Mouse (Mus musculus): ENCODE measurements around the gene Lpin1. TPM values are rescaled to one million over a fixed set of nuclear protein-coding genes. Genes with fewer than 3 reads are reported as not detected.

Lpin1 gene
- polyA plus RNA-seq, 1 experiment from 2014 or later: 21.7 TPM

- Histone ChIP-seq H3K79me2 (ENCODE audit: inconsistent target) (peaks cover 4% of the 10 kb centered on the region; the same call in 1 of the 2 replicates), H3K4me3 (ENCODE audit: inconsistent target) (no peak overlapping the region), H3K27ac (no peak overlapping the region), H3K36me3 (ENCODE audit: inconsistent target) (no peaks in the 10 kb centered on the region)
- 88% methylated on average over 7 of the region's 7 CpGs for WGBS (ENCODE audit: missing documents)
Observed at GRCm38 (mm10) chr12:16593014-16593413, 17.8 kb downstream of the Lpin1 start.

DNA sequence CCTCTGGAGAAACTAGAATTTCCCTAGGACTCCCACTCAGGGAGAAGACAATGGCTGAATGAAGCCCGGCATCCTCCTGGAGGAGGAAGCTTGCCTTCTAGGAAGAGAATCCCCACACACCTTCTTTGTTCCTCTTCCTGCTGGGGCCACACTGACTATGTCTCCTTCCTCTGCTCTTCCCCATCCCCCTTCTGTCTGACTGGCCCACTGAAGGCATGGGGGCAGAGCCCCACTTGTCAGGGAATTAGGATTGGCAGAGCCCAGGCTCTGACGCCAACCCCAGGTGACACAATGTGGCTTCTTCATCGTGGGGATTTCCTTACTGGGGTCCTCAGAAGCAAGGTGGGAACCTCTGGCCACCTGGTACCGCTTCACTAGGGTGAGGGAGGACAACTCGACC is 18.3 kb downstream of the Lpin1 start:
- 64% methylated on average over 5 of the region's 5 CpGs for WGBS (ENCODE audit: missing documents)
- Histone ChIP-seq H3K4me3 (ENCODE audit: inconsistent target) (no peak overlapping the region), H3K27ac (no peak overlapping the region), H3K79me2 (ENCODE audit: inconsistent target) (peaks cover 10% of the 10 kb centered on the region; the same call in 1 of the 2 replicates), H3K36me3 (ENCODE audit: inconsistent target) (no peaks in the 10 kb centered on the region)

GRCm38 (mm10) chr12:16591453-16592200 is 19.1 kb downstream of the Lpin1 start:
- Histone ChIP-seq H3K79me2 (ENCODE audit: inconsistent target) (peaks cover 18% of the 10 kb centered on the region; the same call in 1 of the 2 replicates), H3K36me3 (ENCODE audit: inconsistent target) (no peaks in the 10 kb centered on the region), H3K4me3 (ENCODE audit: inconsistent target) (0 out of 2 replicates have a peak overlapping the region, but pooled peaks have one; percentile 0), H3K27ac (no peak overlapping the region)
- 10% methylated on average over 15 of the region's 15 CpGs for WGBS (ENCODE audit: missing documents)

GRCm38 (mm10) chr12:16589966-16590365 is 20.8 kb downstream of the Lpin1 start:
- Histone ChIP-seq H3K4me3 (ENCODE audit: inconsistent target) (no peak overlapping the region), H3K36me3 (ENCODE audit: inconsistent target) (no peaks in the 10 kb centered on the region), H3K27ac (no peak overlapping the region), H3K79me2 (ENCODE audit: inconsistent target) (peaks cover 35% of the 10 kb centered on the region; the same call in 1 of the 2 replicates)
- WGBS (ENCODE audit: missing documents): 48% methylated on average over 4 of the region's 4 CpGs

DNA sequence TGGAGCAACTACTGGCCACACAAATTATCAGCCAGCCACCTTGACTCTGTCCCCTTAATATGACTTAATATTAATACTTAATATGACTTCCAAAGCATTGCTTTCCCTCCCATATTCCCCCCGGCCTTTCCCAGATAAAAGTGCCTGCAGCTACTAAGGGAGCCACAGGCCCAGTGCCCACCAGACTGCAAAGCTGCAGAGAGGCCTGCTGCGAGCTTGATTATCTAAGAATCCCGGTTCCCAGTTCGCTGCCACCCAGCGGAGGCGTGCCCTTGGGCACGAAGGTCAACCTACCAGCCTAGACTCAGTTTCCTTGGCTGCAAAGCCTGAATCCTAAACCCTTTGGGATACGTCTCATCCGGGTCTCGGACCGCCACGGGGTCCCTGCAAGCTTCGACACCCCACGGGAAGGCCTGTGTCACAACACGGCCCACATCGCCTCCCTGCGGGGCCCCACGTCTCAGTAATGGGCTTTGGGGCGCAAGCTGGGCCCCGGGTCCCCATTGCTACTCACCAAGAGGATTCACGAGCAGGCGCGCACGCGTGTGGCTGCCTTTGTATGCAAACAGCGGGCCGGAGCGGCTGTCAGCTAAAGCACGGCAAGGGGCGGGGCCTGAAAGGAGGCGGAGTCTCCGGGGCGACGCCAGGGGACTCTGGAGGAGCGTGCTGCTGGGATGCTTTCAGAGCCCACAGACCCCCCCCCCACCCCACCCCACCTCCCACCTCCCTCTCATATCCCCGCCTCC is 21.4 kb downstream of the Lpin1 start:
- Histone ChIP-seq H3K4me3 (ENCODE audit: inconsistent target) (peak overlapping the region; percentile 85), H3K36me3 (ENCODE audit: inconsistent target) (no peaks in the 10 kb centered on the region), H3K27ac (peak overlapping the region; percentile 71), H3K79me2 (ENCODE audit: inconsistent target) (peaks cover 38% of the 10 kb centered on the region; the same call in 1 of the 2 replicates)
- 2% methylated on average over 36 of the region's 36 CpGs for WGBS (ENCODE audit: missing documents)

DNA sequence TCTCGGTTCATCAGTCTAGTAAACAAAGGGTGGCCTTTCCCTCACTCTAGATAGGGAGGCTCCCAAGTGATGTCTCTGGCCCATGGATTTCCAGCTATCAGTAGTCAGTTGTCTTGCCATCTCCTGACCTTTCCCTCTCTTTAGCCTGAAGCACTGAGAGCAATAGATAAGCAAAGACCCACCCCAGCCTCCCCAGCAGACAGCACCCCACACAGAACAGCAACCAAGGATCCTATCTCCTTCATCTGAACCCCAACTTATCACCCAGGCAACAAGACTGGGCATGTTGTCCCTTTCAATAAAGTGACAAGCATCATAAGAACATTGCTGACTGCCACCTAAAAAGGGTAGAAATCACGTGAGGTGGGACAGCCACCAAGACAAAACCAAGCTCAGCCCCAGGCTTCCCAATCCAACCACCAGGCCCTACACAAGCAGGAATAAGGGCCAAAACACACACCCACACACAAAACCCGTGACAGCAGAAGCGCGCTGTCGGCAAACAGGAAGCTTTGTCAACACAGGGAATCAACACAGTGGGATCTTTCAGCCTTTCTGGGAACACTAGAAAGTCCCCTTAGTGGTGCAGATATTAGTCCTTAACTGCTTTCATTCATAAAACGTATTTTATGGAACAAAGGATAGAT is 22.2 kb downstream of the Lpin1 start:
- H3K27ac ChIP-seq: peak overlapping the region; percentile 71
- 16% methylated on average over 7 of the region's 7 CpGs for WGBS (ENCODE audit: missing documents)
- H3K36me3 ChIP-seq (ENCODE audit: inconsistent target): no peaks in the 10 kb centered on the region
- peaks cover 38% of the 10 kb centered on the region; the same call in 1 of the 2 replicates for H3K79me2 ChIP-seq (ENCODE audit: inconsistent target)
- peak overlapping the region; percentile 85 for H3K4me3 ChIP-seq (ENCODE audit: inconsistent target)

DNA sequence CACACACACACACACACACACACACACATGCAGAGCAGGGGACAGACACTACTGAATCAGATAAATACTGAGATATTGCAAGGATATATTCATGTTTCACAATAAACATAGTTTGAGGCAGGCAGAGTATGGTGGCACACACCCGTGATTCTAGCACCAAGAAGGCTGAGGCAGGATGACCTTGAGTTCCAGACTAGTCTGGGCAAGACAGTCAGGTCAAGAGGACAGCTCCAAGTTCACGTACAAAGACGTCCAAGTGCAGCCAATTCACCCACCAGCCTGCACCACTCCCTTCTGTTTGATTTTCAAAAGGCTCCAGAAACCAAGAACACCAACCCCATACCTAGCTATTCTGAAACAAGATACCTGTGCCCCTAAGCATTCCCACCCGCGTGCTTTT is 23.0 kb downstream of the Lpin1 start:
- Histone ChIP-seq H3K27ac (no peak overlapping the region; the same call in 1 of the 2 replicates), H3K79me2 (ENCODE audit: inconsistent target) (peaks cover 45% of the 10 kb centered on the region; the same call in 1 of the 2 replicates), H3K36me3 (ENCODE audit: inconsistent target) (no peaks in the 10 kb centered on the region), H3K4me3 (ENCODE audit: inconsistent target) (peak overlapping the region; percentile 85; the same call in 1 of the 2 replicates)
- 91% methylated on average over 5 of the region's 5 CpGs for WGBS (ENCODE audit: missing documents)

DNA sequence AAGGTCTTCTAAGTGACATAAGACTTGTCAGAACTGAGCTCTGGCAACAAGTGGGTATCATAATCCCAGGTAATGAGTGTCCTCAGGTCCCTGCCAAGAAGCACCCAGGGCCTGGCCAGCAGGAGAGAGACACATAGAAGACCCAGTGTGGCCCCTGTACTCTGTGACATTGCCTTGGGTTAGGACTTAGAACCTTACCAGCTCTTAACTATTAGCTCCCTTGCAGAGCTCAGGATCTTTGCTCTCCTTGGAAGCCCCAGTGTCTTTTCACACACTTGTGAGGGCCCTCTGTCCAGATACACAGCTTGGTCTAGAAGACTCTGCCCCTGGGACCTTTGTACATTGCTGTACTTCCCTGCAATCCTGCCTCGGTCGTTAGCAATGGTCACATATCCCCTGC is 23.7 kb downstream of the Lpin1 start:
- 96% methylated on average over 2 of the region's 2 CpGs for WGBS (ENCODE audit: missing documents)
- no peak overlapping the region for H3K4me3 ChIP-seq (ENCODE audit: inconsistent target)
- peaks cover 52% of the 10 kb centered on the region; the same call in 1 of the 2 replicates for H3K79me2 ChIP-seq (ENCODE audit: inconsistent target)
- H3K27ac ChIP-seq: no peak overlapping the region
- no peaks in the 10 kb centered on the region for H3K36me3 ChIP-seq (ENCODE audit: inconsistent target)

GRCm38 (mm10) chr12:16584964-16585363 is 25.8 kb downstream of the Lpin1 start:
- WGBS (ENCODE audit: missing documents): 76% methylated on average over 3 of the region's 3 CpGs
- Histone ChIP-seq H3K36me3 (ENCODE audit: inconsistent target) (no peaks in the 10 kb centered on the region), H3K79me2 (ENCODE audit: inconsistent target) (peaks cover 60% of the 10 kb centered on the region; the same call in 1 of the 2 replicates), H3K4me3 (ENCODE audit: inconsistent target) (no peak overlapping the region), H3K27ac (no peak overlapping the region)

- Histone ChIP-seq H3K27ac (peak overlapping the region; percentile 28), H3K4me3 (ENCODE audit: inconsistent target) (no peak overlapping the region; the same call in 1 of the 2 replicates), H3K79me2 (ENCODE audit: inconsistent target) (peaks cover 60% of the 10 kb centered on the region; the same call in 1 of the 2 replicates), H3K36me3 (ENCODE audit: inconsistent target) (no peaks in the 10 kb centered on the region)
- 11% methylated on average over 14 of the region's 14 CpGs for WGBS (ENCODE audit: missing documents)
Observed at GRCm38 (mm10) chr12:16584035-16584682, 26.6 kb downstream of the Lpin1 start.

DNA sequence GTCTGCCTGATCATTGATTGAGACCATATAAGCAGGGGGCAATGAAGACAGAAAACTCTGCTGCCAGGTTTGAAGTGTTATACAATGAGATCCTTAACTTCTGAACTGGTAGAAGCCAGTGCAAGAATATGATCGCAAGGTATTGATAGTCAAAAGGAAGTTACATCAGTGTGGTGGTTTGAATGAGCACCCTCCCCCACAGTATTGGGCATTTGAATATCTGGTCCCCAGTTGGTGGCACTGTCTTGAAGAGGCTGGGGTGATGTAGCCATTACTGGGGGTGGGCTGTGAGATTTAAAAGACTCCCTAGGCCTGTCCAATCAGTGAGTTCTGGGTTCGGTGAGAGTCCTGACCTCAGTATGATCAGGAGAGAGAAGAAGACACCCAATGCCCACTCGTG is 27.5 kb downstream of the Lpin1 start:
- Histone ChIP-seq H3K36me3 (ENCODE audit: inconsistent target) (peaks cover 4% of the 10 kb centered on the region; the same call in 1 of the 2 replicates), H3K79me2 (ENCODE audit: inconsistent target) (peaks cover 59% of the 10 kb centered on the region; the same call in 1 of the 2 replicates), H3K4me3 (ENCODE audit: inconsistent target) (no peak overlapping the region), H3K27ac (peak overlapping the region; percentile 28; the same call in 1 of the 2 replicates)
- 81% methylated on average over 3 of the region's 3 CpGs for WGBS (ENCODE audit: missing documents)

GRCm38 (mm10) chr12:16580306-16580705 is 30.5 kb downstream of the Lpin1 start:
- Histone ChIP-seq H3K36me3 (ENCODE audit: inconsistent target) (peaks cover 23% of the 10 kb centered on the region; the same call in 1 of the 2 replicates), H3K79me2 (ENCODE audit: inconsistent target) (peaks cover 28% of the 10 kb centered on the region; the same call in 1 of the 2 replicates), H3K4me3 (ENCODE audit: inconsistent target) (no peak overlapping the region), H3K27ac (no peak overlapping the region)
- 80% methylated on average over 9 of the region's 9 CpGs for WGBS (ENCODE audit: missing documents)

DNA sequence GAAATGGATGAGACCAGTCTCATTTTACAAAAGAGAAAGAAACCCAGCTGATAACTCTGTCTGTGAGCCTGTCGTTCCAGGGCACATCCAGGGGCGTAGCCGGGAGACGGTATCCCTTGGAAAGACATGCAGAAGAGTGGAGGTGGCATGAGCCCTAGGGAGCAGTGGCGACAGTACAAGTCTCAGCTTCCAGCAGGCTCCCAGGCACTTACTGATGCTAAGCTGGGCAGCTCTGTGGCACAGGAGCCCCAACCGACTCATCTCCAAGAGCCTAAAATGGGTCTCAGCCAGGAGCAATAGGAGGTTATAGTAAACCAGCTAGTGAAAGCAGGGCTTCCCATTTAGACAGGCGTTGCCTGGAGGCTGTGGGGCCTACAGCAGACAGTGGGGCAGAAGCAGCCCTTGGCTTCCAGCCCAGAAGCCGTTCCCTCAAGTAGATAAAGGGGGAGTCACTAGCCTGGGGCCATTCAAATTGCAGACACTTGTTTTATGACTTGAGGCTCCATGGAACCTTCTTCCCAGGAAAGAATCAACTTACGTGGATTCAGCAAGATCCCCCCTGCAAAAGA is 33.0 kb downstream of the Lpin1 start:
- peaks cover 37% of the 10 kb centered on the region; the same call in 1 of the 2 replicates for H3K36me3 ChIP-seq (ENCODE audit: inconsistent target)
- peaks cover 14% of the 10 kb centered on the region; the same call in 1 of the 2 replicates for H3K79me2 ChIP-seq (ENCODE audit: inconsistent target)
- 75% methylated on average over 9 of the region's 9 CpGs for WGBS (ENCODE audit: missing documents)
- no peak overlapping the region for H3K27ac ChIP-seq
- H3K4me3 ChIP-seq (ENCODE audit: inconsistent target): no peak overlapping the region

All from macrophage (primary cell).